In the genomic region with DNA sequence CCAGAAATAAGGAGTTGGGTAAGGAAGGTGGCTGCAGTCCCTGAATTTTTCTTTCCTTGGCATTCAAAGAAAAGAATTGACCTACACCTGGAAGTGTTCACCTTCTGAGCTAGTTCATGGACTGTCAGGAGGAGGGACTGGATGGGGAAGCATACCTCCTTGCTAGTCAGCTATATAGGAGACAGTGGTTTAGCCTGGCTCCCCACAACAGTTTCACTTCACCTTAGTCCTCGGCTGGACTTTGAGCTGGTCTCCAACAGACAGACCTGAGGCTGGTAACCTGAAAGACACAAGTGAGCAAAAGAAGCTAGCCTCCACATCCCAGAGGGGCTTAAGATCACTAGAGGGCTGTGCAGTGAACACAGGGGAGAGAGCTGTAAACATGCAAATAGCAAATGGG, we compare ENCODE assay signal across 28 mouse cellular contexts. TPM values are rescaled to one million over a fixed set of nuclear protein-coding genes. Genes with fewer than 3 reads are reported as not detected.
DNase-seq lines count a peak whose midpoint lies in the region; ATAC-seq lines count a peak whose summit lies in the region.
"Had no signal": no experiment of that assay in that cellular context is flagged by ENCODE, and none has a peak within 500 bp of the region (broad histone marks: within the 10 kb centered on the region; RNA-seq: fewer than 3 reads in every experiment).

No protein-coding gene starts in this region.

- WGBS in intestine, embryonic 14.5 days: 72% methylated on average over 1 of the region's 1 CpGs
- WGBS in intestine, embryonic 16.5 days: 75% methylated on average over 1 of the region's 1 CpGs

- no peak overlapping the region for H3K27ac ChIP-seq in intestine, embryonic 14.5 days (ENCODE audit: low read depth)
- H3K27ac ChIP-seq in intestine, embryonic 16.5 days (ENCODE audit: low read length): no peak overlapping the region
- H3K27ac ChIP-seq: embryonic facial prominence, embryonic 10.5 days; embryonic facial prominence, embryonic 13.5 days; forebrain, embryonic 12.5 days; forebrain, embryonic 15.5 days; gastrocnemius, adult 2 months; heart, adult 2 months; heart, embryonic 10.5 days; heart, embryonic 13.5 days; hindbrain, embryonic 12.5 days; hindbrain, embryonic 15.5 days; intestine, embryonic 15.5 days had no signal

- H3K9ac ChIP-seq in intestine, embryonic 14.5 days (ENCODE audit: low read length): no peak overlapping the region
- H3K9ac ChIP-seq in intestine, embryonic 16.5 days (ENCODE audit: low read depth, low read length): no peak overlapping the region
- H3K9ac ChIP-seq: embryonic facial prominence, embryonic 13.5 days; forebrain, embryonic 12.5 days; forebrain, embryonic 15.5 days; heart, embryonic 13.5 days; hindbrain, embryonic 12.5 days; hindbrain, embryonic 15.5 days; intestine, embryonic 15.5 days had no signal

- H3K4me2 ChIP-seq in intestine, embryonic 14.5 days (ENCODE audit: low read length): no peak overlapping the region
- H3K4me2 ChIP-seq in intestine, embryonic 16.5 days (ENCODE audit: low read depth, low read length): no peak overlapping the region
- H3K4me2 ChIP-seq: embryonic facial prominence, embryonic 13.5 days; forebrain, embryonic 12.5 days; forebrain, embryonic 15.5 days; heart, embryonic 13.5 days; hindbrain, embryonic 12.5 days; hindbrain, embryonic 15.5 days; intestine, embryonic 15.5 days had no signal

- no peaks in the 10 kb centered on the region for H3K4me1 ChIP-seq in intestine, embryonic 14.5 days (replicated peaks; ENCODE audit: control insufficient read depth, insufficient read depth, low read length)
- no peaks in the 10 kb centered on the region for H3K4me1 ChIP-seq in intestine, embryonic 16.5 days (ENCODE audit: control insufficient read depth, insufficient read depth, low read length)
- H3K4me1 ChIP-seq: embryonic facial prominence, embryonic 13.5 days; forebrain, embryonic 12.5 days; forebrain, embryonic 15.5 days; heart, embryonic 10.5 days; heart, embryonic 13.5 days; hindbrain, embryonic 12.5 days; hindbrain, embryonic 15.5 days; intestine, embryonic 15.5 days had no signal

- no peaks in the 10 kb centered on the region for H3K9me3 ChIP-seq in intestine, embryonic 14.5 days (ENCODE audit: control insufficient read depth, low read length)
- H3K9me3 ChIP-seq in intestine, embryonic 16.5 days (ENCODE audit: control insufficient read depth, low read length): no peaks in the 10 kb centered on the region
- H3K9me3 ChIP-seq: embryonic facial prominence, embryonic 10.5 days; embryonic facial prominence, embryonic 13.5 days; forebrain, embryonic 12.5 days; forebrain, embryonic 15.5 days; heart, embryonic 10.5 days; heart, embryonic 13.5 days; hindbrain, embryonic 12.5 days; hindbrain, embryonic 15.5 days; intestine, embryonic 15.5 days had no signal

- DNase-seq in intestine, embryonic 14.5 days (ENCODE audit: low spot score): peak; percentile 33
- peak; percentile 9 for DNase-seq in splenic B cell, adult 2 months (ENCODE audit: low read depth, low spot score)
- no peak for DNase-seq in gastrocnemius, adult 18-20 months (ENCODE audit: low spot score)
- DNase-seq in kidney, postnatal 4 days: no peak
- DNase-seq: adrenal gland, adult 2 months; adrenal gland, postnatal 14 days; B cell, adult 2 months; cerebellum, adult 11 months; cerebellum, adult 2 months; cerebellum, adult 9-11 months; cerebellum, postnatal 25 days; embryo, embryonic 11 days; gastrocnemius, adult 2 months; gastrocnemius, postnatal 14 days; heart, adult 2 months; heart, postnatal 14 days had no signal

- ATAC-seq in intestine, embryonic 14.5 days (replicated peaks; ENCODE audit: low FRiP score, low TSS enrichment, low read depth): no peak
- no peak for ATAC-seq in intestine, embryonic 16.5 days
- ATAC-seq in megakaryocyte, adult 5-6 weeks (ENCODE audit: poor library complexity, severe bottlenecking): peak; percentile 91
- ATAC-seq: forebrain, embryonic 15.5 days; intestine, embryonic 15.5 days had no signal

- no peak overlapping the region for H3K4me3 ChIP-seq in intestine, embryonic 14.5 days (ENCODE audit: low read depth, low read length)
- H3K4me3 ChIP-seq in intestine, embryonic 16.5 days (ENCODE audit: low read length): no peak overlapping the region
- H3K4me3 ChIP-seq: embryonic facial prominence, embryonic 10.5 days; embryonic facial prominence, embryonic 13.5 days; erythroblast, embryonic 14.5 days; forebrain, embryonic 12.5 days; forebrain, embryonic 15.5 days; gastrocnemius, adult 2 months; heart, adult 2 months; heart, embryonic 10.5 days; heart, embryonic 13.5 days; hindbrain, embryonic 12.5 days; hindbrain, embryonic 15.5 days; intestine, embryonic 15.5 days had no signal

- H3K36me3 ChIP-seq in intestine, embryonic 14.5 days (ENCODE audit: control insufficient read depth, insufficient read depth, low read length): no peaks in the 10 kb centered on the region
- no peaks in the 10 kb centered on the region for H3K36me3 ChIP-seq in intestine, embryonic 16.5 days (ENCODE audit: control insufficient read depth, insufficient read depth, low read length)
- H3K36me3 ChIP-seq in splenic B cell, adult 2 months (ENCODE audit: control insufficient read depth, insufficient read depth, low read length, poor library complexity, severe bottlenecking): no peaks in the 10 kb centered on the region
- H3K36me3 ChIP-seq: embryonic facial prominence, embryonic 10.5 days; embryonic facial prominence, embryonic 13.5 days; forebrain, embryonic 12.5 days; forebrain, embryonic 15.5 days; heart, embryonic 10.5 days; heart, embryonic 13.5 days; hindbrain, embryonic 12.5 days; hindbrain, embryonic 15.5 days; intestine, embryonic 15.5 days had no signal

- no peaks in the 10 kb centered on the region for H3K27me3 ChIP-seq in intestine, embryonic 14.5 days (replicated peaks; ENCODE audit: control insufficient read depth, insufficient read depth, low read length)
- H3K27me3 ChIP-seq in intestine, embryonic 16.5 days (replicated peaks; ENCODE audit: control insufficient read depth, insufficient read depth, low read length): no peaks in the 10 kb centered on the region
- 0 out of 2 replicates have a peak, but pooled peaks cover 1% of the 10 kb centered on the region for H3K27me3 ChIP-seq in splenic B cell, adult 2 months (ENCODE audit: control insufficient read depth, insufficient read depth, low read length, poor library complexity, severe bottlenecking)
- H3K27me3 ChIP-seq: embryonic facial prominence, embryonic 13.5 days; forebrain, embryonic 12.5 days; forebrain, embryonic 15.5 days; hindbrain, embryonic 15.5 days; intestine, embryonic 15.5 days had no signal

RNA-seq across cellular contexts. Expression of a gene that starts 30.7 kb away (rescaled TPM):
- polyA plus RNA-seq in intestine, embryonic 14.5 days (2014; fragmentation: Nextera tagmentation; extraction: Ambion mirVana): 39.0 and 39.1 TPM in 2 replicates
- polyA plus RNA-seq in intestine, embryonic 16.5 days (2015; fragmentation: Nextera tagmentation; extraction: Ambion mirVana): 41.1 and 42.5 TPM in 2 replicates
- total RNA-seq in megakaryocyte, adult 5-6 weeks (2015): 54.3 and 54.4 TPM in 2 replicates
- 43.1 and 52.2 TPM in 2 replicates for total RNA-seq in megakaryocyte, adult 5-6 weeks (2017)
- 1 to 10 TPM; 4.0 to 4.5 TPM for total RNA-seq in gastrocnemius, adult 18-20 months (2021)

Comparison
In these comparisons a context has a peak if more than half of its experiments do, and no peak if none do; other contexts are left out.
1. DNase-seq: peak in intestine, embryonic 14.5 days (single experiment) and splenic B cell, adult 2 months (single experiment); none in gastrocnemius, adult 18-20 months (single experiment) and kidney, postnatal 4 days (0 of 2).
2. RNA of a gene that starts 30.7 kb away (total RNA-seq): 43.1 to 54.4 TPM in megakaryocyte, adult 5-6 weeks; 4.0 to 4.5 TPM in gastrocnemius, adult 18-20 months; every median in the first group is over 4 times any median in the second.